Mouse (Mus musculus): Measurements from ENCODE around the gene Arfgef3. TPM values are rescaled to one million over a fixed set of nuclear protein-coding genes. Genes with fewer than 3 reads are reported as not detected.
A peak's percentile ranks its signal among the peaks of the same experiment; 100 is the strongest.

The Arfgef3 gene
- total RNA-seq (2021): under 1 TPM; 0.10 to 0.39 TPM
- long read RNA-seq, experiment 1: 0 reads
- long read RNA-seq, experiment 2: 0 reads

- intact Hi-C loops (cut with DNase I): no loop called here
- TF ChIP-seq CTCF (IDR thresholded peaks at IDR 0.05): no peak
- peak; percentile 65 for DNase-seq
- H3K4me3 ChIP-seq: peak within 1 kb of the TSS; percentile 76
- H3K27ac ChIP-seq: 0 out of 2 replicates have a peak within 1 kb of the TSS, but pooled peaks have one; percentile 4
Measured at GRCm38 (mm10) chr10:18743286-18744142, at the start of gene Arfgef3. Arfgef3 (minus strand) TSS chr10:18743949.

- no peak for DNase-seq
Measured at GRCm38 (mm10) chr10:18790063-18790462, 46.3 kb upstream of the Arfgef3 start.

GRCm38 (mm10) chr10:18788601-18789000 is 44.9 kb upstream of the Arfgef3 start:
- H3K27ac ChIP-seq: no peak overlapping the region
- TF ChIP-seq CTCF (IDR thresholded peaks at IDR 0.05): no peak
- H3K4me3 ChIP-seq: no peak overlapping the region
- no peak for DNase-seq
- intact Hi-C loops (cut with DNase I): no loop called here

More at GRCm38 (mm10) chr10:18790063-18790462, 46.3 kb upstream of the Arfgef3 start:
- intact Hi-C loops (cut with DNase I): no loop called here
- no peak overlapping the region for H3K4me3 ChIP-seq
- TF ChIP-seq CTCF (IDR thresholded peaks at IDR 0.05): no peak
- no peak overlapping the region for H3K27ac ChIP-seq

- intact Hi-C loops (cut with DNase I): no loop called here
- Histone ChIP-seq H3K4me3 (no peak within 1 kb of the TSS), H3K27ac (no peak within 1 kb of the TSS)
- no peak for TF ChIP-seq CTCF (IDR thresholded peaks at IDR 0.05)
- DNase-seq: no peak
Measured at GRCm38 (mm10) chr10:18786693-18787092, 42.9 kb upstream of the Arfgef3 start, which contains the start of gene Gm4922. Gm4922 (minus strand) TSS chr10:18786793.

- no peak overlapping the region for H3K4me3 ChIP-seq
- intact Hi-C loops (cut with DNase I): no loop called here
- DNase-seq: no peak
- no peak for TF ChIP-seq CTCF (IDR thresholded peaks at IDR 0.05)
- H3K27ac ChIP-seq: no peak overlapping the region
Measured at GRCm38 (mm10) chr10:18777546-18777945, 33.8 kb upstream of the Arfgef3 start.

- no peak overlapping the region for H3K27ac ChIP-seq
- H3K4me3 ChIP-seq: no peak overlapping the region
- no peak for TF ChIP-seq CTCF (IDR thresholded peaks at IDR 0.05)
- intact Hi-C loops (cut with DNase I): no loop called here
- no peak for DNase-seq
Measured at GRCm38 (mm10) chr10:18772537-18773179, 28.9 kb upstream of the Arfgef3 start.

- Histone ChIP-seq H3K4me3 (no peak overlapping the region), H3K27ac (no peak overlapping the region)
- TF ChIP-seq CTCF (IDR thresholded peaks at IDR 0.05): peak; percentile 11; the same call in 1 of the 2 replicates
- no peak for DNase-seq
- intact Hi-C loops (cut with DNase I): loop anchor here (10.0 kb wide), 1 partner anchor 135 kb away; no protein-coding TSS in a partner anchor
Measured at GRCm38 (mm10) chr10:18769909-18770308, 26.2 kb upstream of the Arfgef3 start.

- DNase-seq: peak; percentile 35
- peak; percentile 58 for TF ChIP-seq CTCF (IDR thresholded peaks at IDR 0.05)
- no peak overlapping the region for H3K27ac ChIP-seq
- no peak overlapping the region for H3K4me3 ChIP-seq
- intact Hi-C loops (cut with DNase I): loop anchor here (10.0 kb wide), 1 partner anchor 145 kb away; no protein-coding TSS in a partner anchor
Measured at GRCm38 (mm10) chr10:18760241-18760640, 16.5 kb upstream of the Arfgef3 start.

GRCm38 (mm10) chr10:18750057-18750456 is 6.3 kb upstream of the Arfgef3 start:
- H3K27ac ChIP-seq: no peak overlapping the region
- intact Hi-C loops (cut with DNase I): no loop called here
- TF ChIP-seq CTCF (IDR thresholded peaks at IDR 0.05): no peak
- DNase-seq: no peak
- no peak overlapping the region for H3K4me3 ChIP-seq

- intact Hi-C loops (cut with DNase I): no loop called here
- H3K27ac ChIP-seq: no peak overlapping the region
- DNase-seq: no peak
- no peak overlapping the region for H3K4me3 ChIP-seq
- TF ChIP-seq CTCF (IDR thresholded peaks at IDR 0.05): no peak
Measured at GRCm38 (mm10) chr10:18742086-18742485, 1.7 kb downstream of the Arfgef3 start.

GRCm38 (mm10) chr10:18741024-18741423 is 2.7 kb downstream of the Arfgef3 start:
- intact Hi-C loops (cut with DNase I): no loop called here
- TF ChIP-seq CTCF (IDR thresholded peaks at IDR 0.05): no peak
- no peak overlapping the region for H3K4me3 ChIP-seq
- H3K27ac ChIP-seq: no peak overlapping the region
- no peak for DNase-seq

GRCm38 (mm10) chr10:18728548-18728947 is 15.2 kb downstream of the Arfgef3 start:
- DNase-seq: no peak
- intact Hi-C loops (cut with DNase I): no loop called here
- no peak for TF ChIP-seq CTCF (IDR thresholded peaks at IDR 0.05)
- no peak overlapping the region for H3K27ac ChIP-seq
- H3K4me3 ChIP-seq: no peak overlapping the region

GRCm38 (mm10) chr10:18711436-18711835 is 32.3 kb downstream of the Arfgef3 start:
- DNase-seq: no peak
- Histone ChIP-seq H3K27ac (no peak overlapping the region), H3K4me3 (no peak overlapping the region)
- no peak for TF ChIP-seq CTCF (IDR thresholded peaks at IDR 0.05)
- intact Hi-C loops (cut with DNase I): no loop called here
